23 mouse cellular contexts compared by ENCODE assay signal in genomic region chr15:88848661-88849060, GRCm38 (mm10).
"Had no signal": no experiment of that assay in that cellular context is flagged by ENCODE, and none has a peak within 500 bp of the region (broad histone marks: within the 10 kb centered on the region; RNA-seq: fewer than 3 reads in every experiment).

No protein-coding gene starts in this region.

- H3K4me3 ChIP-seq: heart, embryonic 12.5 days; hindbrain, embryonic 10.5 days; hindbrain, embryonic 12.5 days; intestine, embryonic 15.5 days; left cerebral cortex, adult 2 months; limb, embryonic 10.5 days; limb, embryonic 12.5 days; liver, embryonic 13.5 days; liver, embryonic 15.5 days had no signal

- H3K27ac ChIP-seq: hindbrain, embryonic 10.5 days; hindbrain, embryonic 12.5 days; hindbrain, embryonic 14.5 days; intestine, embryonic 15.5 days; left cerebral cortex, adult 2 months; limb, embryonic 10.5 days; limb, embryonic 12.5 days; liver, embryonic 13.5 days; liver, embryonic 15.5 days had no signal

- H3K27me3 ChIP-seq: heart, embryonic 12.5 days; hindbrain, embryonic 12.5 days; intestine, embryonic 15.5 days; limb, embryonic 12.5 days; liver, embryonic 13.5 days; liver, embryonic 15.5 days had no signal

- ATAC-seq: hindbrain, embryonic 16.5 days; inflammation-experienced regulatory T-cells, adult 6 months; intestine, embryonic 15.5 days; intestine, postnatal 0 days had no signal

- H3K9me3 ChIP-seq: heart, embryonic 12.5 days; hindbrain, embryonic 10.5 days; hindbrain, embryonic 12.5 days; intestine, embryonic 15.5 days; limb, embryonic 10.5 days; limb, embryonic 12.5 days; liver, embryonic 13.5 days; liver, embryonic 15.5 days had no signal

- DNase-seq: gastrocnemius, postnatal 14 days; heart, postnatal 10 days; heart, postnatal 4 days; kidney, adult 18-20 months; kidney, adult 8-10 months; kidney, postnatal 10 days; kidney, postnatal 25 days; kidney, postnatal 4 days; liver; liver, embryonic 13.5 days had no signal

- H3K9ac ChIP-seq: heart, embryonic 12.5 days; hindbrain, embryonic 12.5 days; hindbrain, embryonic 14.5 days; intestine, embryonic 15.5 days; limb, embryonic 12.5 days; liver, embryonic 13.5 days; liver, embryonic 15.5 days had no signal

- H3K36me3 ChIP-seq: heart, embryonic 12.5 days; hindbrain, embryonic 10.5 days; hindbrain, embryonic 12.5 days; intestine, embryonic 15.5 days; limb, embryonic 10.5 days; limb, embryonic 12.5 days; liver, embryonic 13.5 days; liver, embryonic 15.5 days had no signal

- H3K4me2 ChIP-seq: heart, embryonic 12.5 days; hindbrain, embryonic 12.5 days; hindbrain, embryonic 14.5 days; intestine, embryonic 15.5 days; limb, embryonic 12.5 days; liver, embryonic 11.5 days; liver, embryonic 13.5 days; liver, embryonic 15.5 days had no signal
